Mouse (Mus musculus): ENCODE results near the gene Tars2. TPM values are rescaled to one million over a fixed set of nuclear protein-coding genes. Genes with fewer than 3 reads are reported as not detected.

Gene Tars2
- polyA plus RNA-seq, 1 experiment from 2014 or later: 47.7 TPM

- Histone ChIP-seq H3K4me3 (ENCODE audit: low read depth, low read length) (no peak overlapping the region), H3K4me1 (ENCODE audit: control insufficient read depth, insufficient read depth, low read length) (no peaks in the 10 kb centered on the region), H3K27ac (replicated peaks; ENCODE audit: low read depth, low read length) (no peak overlapping the region), H3K4me2 (ENCODE audit: low read depth, low read length) (no peak overlapping the region), H3K9me3 (replicated peaks; ENCODE audit: control insufficient read depth, low read length) (no peaks in the 10 kb centered on the region), H3K9ac (replicated peaks; ENCODE audit: low read length) (no peak overlapping the region), H3K27me3 (ENCODE audit: control insufficient read depth, insufficient read depth, low read length) (no peaks in the 10 kb centered on the region), H3K36me3 (replicated peaks; ENCODE audit: control insufficient read depth, insufficient read depth, low read depth, low read length) (peaks cover 7% of the 10 kb centered on the region)
- DNase-seq (ENCODE audit: low spot score) (no peak), ATAC-seq (replicated peaks; ENCODE audit: insufficient number of reproducible peaks, low FRiP score, low TSS enrichment, low read depth) (no peak)
- WGBS: 94% methylated on average over 4 of the region's 4 CpGs
Observed at GRCm38 (mm10) chr3:95785501-95785900, 25.5 kb upstream of the Tars2 start.

DNA sequence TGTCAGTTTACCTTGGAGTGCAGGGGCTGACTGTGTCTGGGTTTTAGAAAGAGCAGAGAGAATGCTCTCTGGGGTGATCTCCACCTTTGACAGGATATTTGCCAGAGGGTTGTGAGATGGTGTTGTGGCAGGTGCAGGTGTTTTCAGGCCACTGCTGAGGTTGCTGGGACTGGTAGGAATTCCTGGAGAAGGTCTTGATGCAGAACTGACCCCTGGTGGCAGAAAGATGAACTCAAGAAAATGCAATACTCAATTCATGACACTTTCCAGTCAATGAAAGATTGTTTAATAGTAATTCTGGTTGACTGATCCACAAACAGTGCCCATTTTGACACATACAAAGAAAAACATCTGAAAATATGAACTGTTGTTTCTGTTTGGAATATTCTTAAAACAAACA, 12.0 kb upstream of the Tars2 start:
- Histone ChIP-seq H3K4me2 (ENCODE audit: low read depth, low read length) (no peak overlapping the region), H3K27me3 (ENCODE audit: control insufficient read depth, insufficient read depth, low read length) (no peaks in the 10 kb centered on the region), H3K27ac (replicated peaks; ENCODE audit: low read depth, low read length) (no peak overlapping the region), H3K9ac (replicated peaks; ENCODE audit: low read length) (no peak overlapping the region), H3K36me3 (replicated peaks; ENCODE audit: control insufficient read depth, insufficient read depth, low read depth, low read length) (peaks cover 3% of the 10 kb centered on the region; the same call in 1 of the 2 replicates), H3K9me3 (replicated peaks; ENCODE audit: control insufficient read depth, low read length) (no peaks in the 10 kb centered on the region), H3K4me1 (ENCODE audit: control insufficient read depth, insufficient read depth, low read length) (no peaks in the 10 kb centered on the region), H3K4me3 (ENCODE audit: low read depth, low read length) (no peak overlapping the region)
- DNase-seq (ENCODE audit: low spot score) (peak; percentile 48), ATAC-seq (replicated peaks; ENCODE audit: insufficient number of reproducible peaks, low FRiP score, low TSS enrichment, low read depth) (no peak)

DNA sequence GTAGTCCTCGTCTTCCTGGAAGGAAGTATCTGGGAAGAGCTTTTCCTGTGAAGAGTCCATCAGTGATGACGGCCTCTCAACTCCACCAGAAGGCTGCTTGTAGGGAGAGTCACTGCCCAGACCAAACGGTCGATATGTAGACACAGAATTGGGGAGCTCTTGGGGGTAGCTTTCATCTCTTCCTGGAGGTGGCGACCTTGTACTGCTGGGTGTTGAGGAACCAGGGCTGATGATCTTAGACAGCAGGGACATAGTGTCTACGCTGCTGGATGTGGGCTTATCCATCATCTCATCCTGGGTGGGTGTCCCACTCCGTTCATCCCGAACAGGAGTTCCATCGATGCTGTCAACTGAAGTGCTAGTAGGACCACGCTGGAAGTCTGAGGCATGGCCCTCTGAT, 5.5 kb upstream of the Tars2 start:
- ATAC-seq (replicated peaks; ENCODE audit: insufficient number of reproducible peaks, low FRiP score, low TSS enrichment, low read depth): no peak
- Histone ChIP-seq H3K36me3 (replicated peaks; ENCODE audit: control insufficient read depth, insufficient read depth, low read depth, low read length) (peaks cover 2% of the 10 kb centered on the region), H3K27me3 (ENCODE audit: control insufficient read depth, insufficient read depth, low read length) (no peaks in the 10 kb centered on the region), H3K4me3 (ENCODE audit: low read depth, low read length) (no peak overlapping the region), H3K4me2 (ENCODE audit: low read depth, low read length) (no peak overlapping the region), H3K9me3 (replicated peaks; ENCODE audit: control insufficient read depth, low read length) (no peaks in the 10 kb centered on the region), H3K27ac (replicated peaks; ENCODE audit: low read depth, low read length) (no peak overlapping the region), H3K9ac (replicated peaks; ENCODE audit: low read length) (no peak overlapping the region), H3K4me1 (ENCODE audit: control insufficient read depth, insufficient read depth, low read length) (no peaks in the 10 kb centered on the region)
- no peak for DNase-seq (ENCODE audit: low spot score)
- WGBS: 93% methylated on average over 10 of the region's 10 CpGs

DNA sequence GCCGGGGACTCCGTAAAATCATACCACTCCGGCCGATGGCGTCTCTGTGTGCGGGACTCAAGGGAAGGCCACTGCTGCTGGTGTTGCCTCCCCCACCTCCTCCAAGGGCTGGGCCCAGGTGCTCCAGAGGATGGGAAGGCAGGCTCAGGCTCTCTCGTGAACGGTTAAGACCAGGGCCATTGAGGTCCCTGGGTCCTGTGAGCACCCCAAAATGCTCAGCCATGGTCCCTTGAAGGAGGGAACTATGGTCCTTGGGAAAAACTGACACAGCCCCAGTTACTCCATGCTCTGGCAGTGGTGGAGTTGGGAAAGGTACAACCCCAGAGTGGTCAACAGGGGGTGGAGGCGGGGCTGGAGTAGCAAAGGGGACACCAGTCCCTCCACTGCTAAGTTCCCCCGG, 3.8 kb upstream of the Tars2 start:
- H3K27me3 ChIP-seq (ENCODE audit: control insufficient read depth, insufficient read depth, low read length): no peaks in the 10 kb centered on the region
- no peak overlapping the region for H3K4me3 ChIP-seq (ENCODE audit: low read depth, low read length)
- no peaks in the 10 kb centered on the region for H3K9me3 ChIP-seq (replicated peaks; ENCODE audit: control insufficient read depth, low read length)
- DNase-seq (ENCODE audit: low spot score) (no peak), ATAC-seq (replicated peaks; ENCODE audit: insufficient number of reproducible peaks, low FRiP score, low TSS enrichment, low read depth) (no peak)
- 85% methylated on average over 10 of the region's 10 CpGs for WGBS
- H3K4me2 ChIP-seq (ENCODE audit: low read depth, low read length): no peak overlapping the region
- no peak overlapping the region for H3K27ac ChIP-seq (replicated peaks; ENCODE audit: low read depth, low read length)
- H3K9ac ChIP-seq (replicated peaks; ENCODE audit: low read length): no peak overlapping the region
- peaks cover 2% of the 10 kb centered on the region for H3K36me3 ChIP-seq (replicated peaks; ENCODE audit: control insufficient read depth, insufficient read depth, low read depth, low read length)
- no peaks in the 10 kb centered on the region for H3K4me1 ChIP-seq (ENCODE audit: control insufficient read depth, insufficient read depth, low read length)

- 60% methylated on average over 6 of the region's 6 CpGs for WGBS
Observed at GRCm38 (mm10) chr3:95762961-95763360, 3.0 kb upstream of the Tars2 start.

DNA sequence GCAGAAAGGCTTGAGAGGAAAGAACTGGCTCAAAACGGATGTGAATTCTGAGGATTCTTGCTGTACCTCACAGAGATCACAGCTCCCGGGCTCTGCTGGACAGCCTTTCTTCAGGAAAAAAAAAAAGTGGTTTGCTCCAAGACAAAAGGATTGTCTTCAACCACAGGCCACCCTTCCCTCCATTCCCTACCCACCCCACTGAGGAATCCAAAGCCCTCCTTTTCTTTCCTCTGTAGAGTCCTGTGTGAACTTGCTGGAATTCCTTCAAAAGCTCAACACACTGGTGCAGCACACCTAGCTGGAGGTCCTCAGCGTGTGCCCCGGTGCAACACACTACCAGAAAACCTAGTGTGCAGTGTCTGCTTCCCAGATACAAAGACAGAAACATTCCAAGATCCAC, 1.8 kb upstream of the Tars2 start:
- H3K4me2 ChIP-seq (ENCODE audit: low read depth, low read length): no peak overlapping the region
- DNase-seq (ENCODE audit: low spot score): no peak
- H3K27ac ChIP-seq (replicated peaks; ENCODE audit: low read depth, low read length): no peak overlapping the region
- H3K4me1 ChIP-seq (ENCODE audit: control insufficient read depth, insufficient read depth, low read length): no peaks in the 10 kb centered on the region
- H3K9ac ChIP-seq (replicated peaks; ENCODE audit: low read length): no peak overlapping the region
- no peaks in the 10 kb centered on the region for H3K27me3 ChIP-seq (ENCODE audit: control insufficient read depth, insufficient read depth, low read length)
- 76% methylated on average over 4 of the region's 4 CpGs for WGBS
- H3K36me3 ChIP-seq (replicated peaks; ENCODE audit: control insufficient read depth, insufficient read depth, low read depth, low read length): peaks cover 2% of the 10 kb centered on the region
- H3K4me3 ChIP-seq (ENCODE audit: low read depth, low read length): no peak overlapping the region
- no peak for ATAC-seq (replicated peaks; ENCODE audit: insufficient number of reproducible peaks, low FRiP score, low TSS enrichment, low read depth)
- H3K9me3 ChIP-seq (replicated peaks; ENCODE audit: control insufficient read depth, low read length): no peaks in the 10 kb centered on the region

More at GRCm38 (mm10) chr3:95762961-95763360, 3.0 kb upstream of the Tars2 start:
- no peaks in the 10 kb centered on the region for H3K27me3 ChIP-seq (ENCODE audit: control insufficient read depth, insufficient read depth, low read length)
- no peaks in the 10 kb centered on the region for H3K9me3 ChIP-seq (replicated peaks; ENCODE audit: control insufficient read depth, low read length)
- H3K4me3 ChIP-seq (ENCODE audit: low read depth, low read length): no peak overlapping the region
- DNase-seq (ENCODE audit: low spot score) (no peak), ATAC-seq (replicated peaks; ENCODE audit: insufficient number of reproducible peaks, low FRiP score, low TSS enrichment, low read depth) (no peak)
- H3K4me1 ChIP-seq (ENCODE audit: control insufficient read depth, insufficient read depth, low read length): no peaks in the 10 kb centered on the region
- H3K9ac ChIP-seq (replicated peaks; ENCODE audit: low read length): no peak overlapping the region
- no peak overlapping the region for H3K27ac ChIP-seq (replicated peaks; ENCODE audit: low read depth, low read length)
- peaks cover 2% of the 10 kb centered on the region for H3K36me3 ChIP-seq (replicated peaks; ENCODE audit: control insufficient read depth, insufficient read depth, low read depth, low read length)
- H3K4me2 ChIP-seq (ENCODE audit: low read depth, low read length): no peak overlapping the region

GRCm38 (mm10) chr3:95760656-95761055, 650 bp upstream of the Tars2 start:
- no peak overlapping the region for H3K9ac ChIP-seq (replicated peaks; ENCODE audit: low read length)
- H3K27ac ChIP-seq (replicated peaks; ENCODE audit: low read depth, low read length): no peak overlapping the region
- no peak overlapping the region for H3K4me3 ChIP-seq (ENCODE audit: low read depth, low read length)
- peaks cover 2% of the 10 kb centered on the region; the same call in 1 of the 2 replicates for H3K36me3 ChIP-seq (replicated peaks; ENCODE audit: control insufficient read depth, insufficient read depth, low read depth, low read length)
- ATAC-seq (replicated peaks; ENCODE audit: insufficient number of reproducible peaks, low FRiP score, low TSS enrichment, low read depth) (no peak), DNase-seq (ENCODE audit: low spot score) (no peak)
- no peaks in the 10 kb centered on the region for H3K4me1 ChIP-seq (ENCODE audit: control insufficient read depth, insufficient read depth, low read length)
- no peaks in the 10 kb centered on the region for H3K27me3 ChIP-seq (ENCODE audit: control insufficient read depth, insufficient read depth, low read length)
- no peak overlapping the region for H3K4me2 ChIP-seq (ENCODE audit: low read depth, low read length)
- H3K9me3 ChIP-seq (replicated peaks; ENCODE audit: control insufficient read depth, low read length): no peaks in the 10 kb centered on the region

GRCm38 (mm10) chr3:95758467-95759218, 1.4 kb downstream of the Tars2 start:
- Histone ChIP-seq H3K36me3 (replicated peaks; ENCODE audit: control insufficient read depth, insufficient read depth, low read depth, low read length) (no peaks in the 10 kb centered on the region), H3K4me2 (ENCODE audit: low read depth, low read length) (no peak overlapping the region), H3K9ac (replicated peaks; ENCODE audit: low read length) (no peak overlapping the region), H3K4me3 (ENCODE audit: low read depth, low read length) (no peak overlapping the region), H3K4me1 (ENCODE audit: control insufficient read depth, insufficient read depth, low read length) (no peaks in the 10 kb centered on the region), H3K9me3 (replicated peaks; ENCODE audit: control insufficient read depth, low read length) (no peaks in the 10 kb centered on the region), H3K27ac (replicated peaks; ENCODE audit: low read depth, low read length) (no peak overlapping the region), H3K27me3 (ENCODE audit: control insufficient read depth, insufficient read depth, low read length) (no peaks in the 10 kb centered on the region)
- no peak for ATAC-seq (replicated peaks; ENCODE audit: insufficient number of reproducible peaks, low FRiP score, low TSS enrichment, low read depth)
- DNase-seq (ENCODE audit: low spot score): no peak
- 51% methylated on average over 9 of the region's 9 CpGs for WGBS
